Mouse (Mus musculus): Measurements from ENCODE around the gene Fam192a. TPM values are rescaled to one million over a fixed set of nuclear protein-coding genes. Genes with fewer than 3 reads are reported as not detected.

The Fam192a gene
- polyA plus RNA-seq, 1 experiment from 2014 or later, result 89.6 TPM

- Histone ChIP-seq H3K9ac (no peak overlapping the region), H3K4me3 (no peak overlapping the region), H3K4me1 (no peaks in the 10 kb centered on the region), H3K4me2 (replicated peaks) (no peak overlapping the region), H3K9me3 (replicated peaks) (no peaks in the 10 kb centered on the region), H3K36me3 (no peaks in the 10 kb centered on the region), H3K27ac (no peak overlapping the region), H3K27me3 (peaks cover 3% of the 10 kb centered on the region; the same call in 1 of the 2 replicates)
- no peak for ATAC-seq (ENCODE audit: low FRiP score)
- 68% methylated on average over 8 of the region's 8 CpGs for WGBS
These were observed 57.8 kb downstream of the Fam192a start for GRCm38 (mm10) chr8:94543981-94544380.

- WGBS, result 75% methylated on average over 17 of the region's 18 CpGs
- Histone ChIP-seq H3K9ac (no peak overlapping the region), H3K4me3 (no peak overlapping the region), H3K27ac (no peak overlapping the region), H3K27me3 (peaks cover 14% of the 10 kb centered on the region), H3K9me3 (replicated peaks) (no peaks in the 10 kb centered on the region), H3K36me3 (no peaks in the 10 kb centered on the region), H3K4me1 (no peaks in the 10 kb centered on the region), H3K4me2 (replicated peaks) (no peak overlapping the region)
- ATAC-seq (ENCODE audit: low FRiP score), result no peak
These were observed 60.7 kb downstream of the Fam192a start for GRCm38 (mm10) chr8:94540889-94541795.

- Histone ChIP-seq H3K4me3 (no peak overlapping the region), H3K4me1 (peaks cover 6% of the 10 kb centered on the region), H3K9me3 (replicated peaks) (no peaks in the 10 kb centered on the region), H3K27me3 (peaks cover 25% of the 10 kb centered on the region), H3K36me3 (no peaks in the 10 kb centered on the region), H3K9ac (no peak overlapping the region), H3K4me2 (replicated peaks) (no peak overlapping the region), H3K27ac (no peak overlapping the region)
- whole genome bisulfite sequencing, result 95% methylated on average over 2 of the region's 2 CpGs
- no peak for ATAC-seq (ENCODE audit: low FRiP score)
These were observed 61.8 kb downstream of the Fam192a start for GRCm38 (mm10) chr8:94540025-94540424.

GRCm38 (mm10) chr8:94537456-94537855, 64.3 kb downstream of the Fam192a start:
- H3K9me3 ChIP-seq (replicated peaks), result no peaks in the 10 kb centered on the region
- no peaks in the 10 kb centered on the region for H3K36me3 ChIP-seq
- no peak overlapping the region for H3K9ac ChIP-seq
- peaks cover 20% of the 10 kb centered on the region for H3K4me1 ChIP-seq
- no peak overlapping the region for H3K4me2 ChIP-seq (replicated peaks)
- no peak overlapping the region for H3K4me3 ChIP-seq
- 77% methylated on average over 2 of the region's 2 CpGs for WGBS
- ATAC-seq (ENCODE audit: low FRiP score), result no peak
- peaks cover 51% of the 10 kb centered on the region for H3K27me3 ChIP-seq
- no peak overlapping the region for H3K27ac ChIP-seq

GRCm38 (mm10) chr8:94535631-94536030, 66.2 kb downstream of the Fam192a start:
- WGBS, result 71% methylated on average over 7 of the region's 7 CpGs
- no peak for ATAC-seq (ENCODE audit: low FRiP score)
- H3K27me3 ChIP-seq, result peaks cover 64% of the 10 kb centered on the region
- H3K9ac ChIP-seq, result no peak overlapping the region
- no peaks in the 10 kb centered on the region for H3K36me3 ChIP-seq
- H3K27ac ChIP-seq, result no peak overlapping the region
- H3K4me3 ChIP-seq, result no peak overlapping the region
- H3K4me2 ChIP-seq (replicated peaks), result no peak overlapping the region
- H3K9me3 ChIP-seq (replicated peaks), result no peaks in the 10 kb centered on the region
- H3K4me1 ChIP-seq, result peaks cover 27% of the 10 kb centered on the region

- peaks cover 27% of the 10 kb centered on the region for H3K4me1 ChIP-seq
- no peaks in the 10 kb centered on the region for H3K9me3 ChIP-seq (replicated peaks)
- H3K27me3 ChIP-seq, result peaks cover 64% of the 10 kb centered on the region
- no peak for ATAC-seq (ENCODE audit: low FRiP score)
- 54% methylated on average over 4 of the region's 4 CpGs for WGBS
- no peaks in the 10 kb centered on the region for H3K36me3 ChIP-seq
- no peak overlapping the region for H3K27ac ChIP-seq
- no peak overlapping the region for H3K9ac ChIP-seq
- no peak overlapping the region for H3K4me3 ChIP-seq
- no peak overlapping the region for H3K4me2 ChIP-seq (replicated peaks)
These were observed 67.2 kb downstream of the Fam192a start for GRCm38 (mm10) chr8:94534612-94535011.

- Histone ChIP-seq H3K9ac (peak within 1 kb of the TSS; percentile 70), H3K36me3 (no peaks in the 10 kb centered on the region), H3K9me3 (replicated peaks) (no peaks in the 10 kb centered on the region), H3K4me3 (peak within 1 kb of the TSS; percentile 57), H3K4me2 (replicated peaks) (peak within 1 kb of the TSS; percentile 91), H3K27me3 (peaks cover 64% of the 10 kb centered on the region), H3K27ac (no peak within 1 kb of the TSS), H3K4me1 (peaks cover 27% of the 10 kb centered on the region)
- ATAC-seq (ENCODE audit: low FRiP score), result peak; percentile 77
- WGBS, result under 1% methylated on average over 61 of the region's 81 CpGs
These were observed 68.7 kb downstream of the Fam192a start, which contains the start of gene Cpne2 for GRCm38 (mm10) chr8:94532873-94533671. Gene Cpne2 (plus strand): TSS chr8:94532990.

- ATAC-seq (ENCODE audit: low FRiP score), result peak; percentile 26; the same call in 1 of the 2 replicates
These were observed 69.3 kb downstream of the Fam192a start for GRCm38 (mm10) chr8:94532525-94532872.

GRCm38 (mm10) chr8:94532000-94532399, 69.8 kb downstream of the Fam192a start:
- Histone ChIP-seq H3K4me3 (peak overlapping the region; percentile 57; the same call in 1 of the 2 replicates), H3K4me2 (replicated peaks) (peak overlapping the region; percentile 91), H3K9me3 (replicated peaks) (no peaks in the 10 kb centered on the region), H3K27ac (no peak overlapping the region), H3K36me3 (no peaks in the 10 kb centered on the region), H3K27me3 (peaks cover 56% of the 10 kb centered on the region), H3K4me1 (peaks cover 27% of the 10 kb centered on the region), H3K9ac (no peak overlapping the region; the same call in 1 of the 2 replicates)
- ATAC-seq (ENCODE audit: low FRiP score), result no peak
- 2% methylated on average over 8 of the region's 8 CpGs for WGBS

More at GRCm38 (mm10) chr8:94532525-94532872, 69.3 kb downstream of the Fam192a start:
- Histone ChIP-seq H3K27me3 (peaks cover 60% of the 10 kb centered on the region), H3K36me3 (no peaks in the 10 kb centered on the region), H3K9ac (peak overlapping the region; percentile 70), H3K9me3 (replicated peaks) (no peaks in the 10 kb centered on the region), H3K4me3 (peak overlapping the region; percentile 57), H3K27ac (no peak overlapping the region), H3K4me2 (replicated peaks) (peak overlapping the region; percentile 91), H3K4me1 (peaks cover 27% of the 10 kb centered on the region)
- WGBS, result under 1% methylated on average over 34 of the region's 34 CpGs

- Histone ChIP-seq H3K9ac (no peak overlapping the region), H3K4me2 (replicated peaks) (no peak overlapping the region), H3K36me3 (no peaks in the 10 kb centered on the region), H3K9me3 (replicated peaks) (no peaks in the 10 kb centered on the region), H3K4me3 (no peak overlapping the region), H3K4me1 (peaks cover 27% of the 10 kb centered on the region), H3K27me3 (peaks cover 44% of the 10 kb centered on the region), H3K27ac (no peak overlapping the region)
- no peak for ATAC-seq (ENCODE audit: low FRiP score)
- 93% methylated on average over 4 of the region's 4 CpGs for WGBS
These were observed 71.2 kb downstream of the Fam192a start for GRCm38 (mm10) chr8:94530643-94531042.

GRCm38 (mm10) chr8:94529875-94530274, 71.9 kb downstream of the Fam192a start:
- Histone ChIP-seq H3K27me3 (peaks cover 37% of the 10 kb centered on the region), H3K4me2 (replicated peaks) (no peak overlapping the region), H3K27ac (no peak overlapping the region), H3K36me3 (no peaks in the 10 kb centered on the region), H3K9ac (no peak overlapping the region), H3K9me3 (replicated peaks) (no peaks in the 10 kb centered on the region), H3K4me1 (peaks cover 20% of the 10 kb centered on the region), H3K4me3 (no peak overlapping the region)
- WGBS, result 72% methylated on average over 4 of the region's 4 CpGs
- no peak for ATAC-seq (ENCODE audit: low FRiP score)

- Histone ChIP-seq H3K27ac (no peak overlapping the region), H3K9me3 (replicated peaks) (no peaks in the 10 kb centered on the region), H3K4me2 (replicated peaks) (no peak overlapping the region), H3K4me1 (peaks cover 14% of the 10 kb centered on the region; the same call in 1 of the 2 replicates), H3K9ac (no peak overlapping the region), H3K4me3 (no peak overlapping the region), H3K36me3 (no peaks in the 10 kb centered on the region), H3K27me3 (peaks cover 20% of the 10 kb centered on the region)
- ATAC-seq (ENCODE audit: low FRiP score), result no peak
- 40% methylated on average over 4 of the region's 4 CpGs for WGBS
These were observed 73.6 kb downstream of the Fam192a start for GRCm38 (mm10) chr8:94528245-94528644.

Measured in hindbrain, embryonic 12.5 days (tissue).